Mouse (Mus musculus): Measurements from ENCODE around the gene Cacna2d3. TPM values are rescaled to one million over a fixed set of nuclear protein-coding genes. Genes with fewer than 3 reads are reported as not detected.
A peak's percentile ranks its signal among the peaks of the same experiment; 100 is the strongest.

Cacna2d3 gene
- polyA plus RNA-seq, 1 experiment, result 0.22 TPM

GRCm38 (mm10) chr14:29023246-29023645 is 698.4 kb downstream of the Cacna2d3 start:
- H3K4me3 ChIP-seq (ENCODE audit: insufficient read depth, low read depth, low read length), result no peak overlapping the region
- no peaks in the 10 kb centered on the region for H3K36me3 ChIP-seq (ENCODE audit: control insufficient read depth, insufficient read depth, low read length)
- H3K27me3 ChIP-seq (replicated peaks; ENCODE audit: control insufficient read depth, insufficient read depth, low read length), result no peaks in the 10 kb centered on the region
- H3K4me1 ChIP-seq (ENCODE audit: control insufficient read depth, insufficient read depth, low read length), result no peaks in the 10 kb centered on the region
- WGBS, result 93% methylated on average over 4 of the region's 4 CpGs
- DNase-seq, result no peak
- no peak overlapping the region for H3K27ac ChIP-seq (ENCODE audit: insufficient read depth, low read depth, low read length)
- TF ChIP-seq POLR2A (IDR thresholded peaks at IDR 0.05; ENCODE audit: low read depth, low read length) (no peak), CTCF (conservative IDR thresholded peaks at IDR 0.05; ENCODE audit: insufficient read depth, insufficient read length, low read depth, low read length) (no peak)

DNA sequence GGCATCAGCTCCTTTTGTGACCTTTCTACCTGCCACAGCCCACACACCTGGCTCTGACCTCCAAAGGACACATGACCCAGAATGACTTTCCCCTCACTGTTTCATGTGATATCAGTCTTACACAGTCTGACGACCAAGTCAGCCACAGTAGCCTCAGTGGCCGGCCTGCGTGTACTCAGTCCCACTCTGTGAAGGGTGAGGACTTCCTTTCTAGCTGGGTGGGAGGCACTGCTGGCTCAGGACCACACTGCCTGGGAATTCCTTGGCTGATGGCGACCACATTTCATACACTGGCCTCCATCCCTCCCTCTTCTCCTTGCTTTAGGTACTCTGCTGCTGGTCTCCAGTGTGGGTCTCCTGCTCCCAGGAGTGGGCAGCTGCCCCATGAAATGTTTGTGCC is 700.4 kb downstream of the Cacna2d3 start:
- no peak for DNase-seq
- no peak overlapping the region for H3K27ac ChIP-seq (ENCODE audit: insufficient read depth, low read depth, low read length)
- WGBS, result 78% methylated on average over 4 of the region's 4 CpGs
- TF ChIP-seq CTCF (conservative IDR thresholded peaks at IDR 0.05; ENCODE audit: insufficient read depth, insufficient read length, low read depth, low read length), result no peak
- no peak for TF ChIP-seq POLR2A (IDR thresholded peaks at IDR 0.05; ENCODE audit: low read depth, low read length)
- no peaks in the 10 kb centered on the region for H3K36me3 ChIP-seq (ENCODE audit: control insufficient read depth, insufficient read depth, low read length)
- no peak overlapping the region for H3K4me3 ChIP-seq (ENCODE audit: insufficient read depth, low read depth, low read length)
- H3K4me1 ChIP-seq (ENCODE audit: control insufficient read depth, insufficient read depth, low read length), result no peaks in the 10 kb centered on the region
- H3K27me3 ChIP-seq (replicated peaks; ENCODE audit: control insufficient read depth, insufficient read depth, low read length), result no peaks in the 10 kb centered on the region

- no peak for TF ChIP-seq POLR2A (IDR thresholded peaks at IDR 0.05; ENCODE audit: low read depth, low read length)
- TF ChIP-seq CTCF (conservative IDR thresholded peaks at IDR 0.05; ENCODE audit: insufficient read depth, insufficient read length, low read depth, low read length), result no peak
- H3K27ac ChIP-seq (ENCODE audit: insufficient read depth, low read depth, low read length), result no peak overlapping the region
- DNase-seq, result no peak
- 75% methylated on average over 7 of the region's 7 CpGs for WGBS
- no peaks in the 10 kb centered on the region for H3K27me3 ChIP-seq (replicated peaks; ENCODE audit: control insufficient read depth, insufficient read depth, low read length)
- H3K4me1 ChIP-seq (ENCODE audit: control insufficient read depth, insufficient read depth, low read length), result no peaks in the 10 kb centered on the region
- H3K36me3 ChIP-seq (ENCODE audit: control insufficient read depth, insufficient read depth, low read length), result no peaks in the 10 kb centered on the region
- no peak overlapping the region for H3K4me3 ChIP-seq (ENCODE audit: insufficient read depth, low read depth, low read length)
Measured at GRCm38 (mm10) chr14:29018316-29019000, 703.2 kb downstream of the Cacna2d3 start.

DNA sequence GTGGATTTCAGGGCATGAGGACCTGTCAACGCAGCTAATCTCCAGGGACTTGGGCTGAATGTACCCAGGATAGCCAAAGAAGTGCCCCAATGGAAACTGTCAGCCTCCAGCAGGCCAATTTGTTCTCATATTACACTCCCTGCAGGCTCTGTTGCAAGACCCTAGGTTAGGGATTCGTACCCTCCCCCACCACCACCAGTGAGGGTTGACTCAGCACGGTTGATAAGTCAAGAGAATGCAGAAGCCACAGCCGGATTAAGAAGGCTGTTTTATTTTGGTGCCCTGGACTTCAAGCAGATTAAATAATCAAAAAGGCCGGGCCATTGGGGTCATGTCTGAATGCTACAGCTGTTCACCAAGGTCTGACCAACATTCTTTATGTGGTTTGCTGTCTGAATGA is 703.8 kb downstream of the Cacna2d3 start, which contains the start of gene Lrtm1:
Gene Lrtm1, plus strand, starts transcription at position 326 of the 400 bp plus-strand sequence.
- no peaks in the 10 kb centered on the region for H3K4me1 ChIP-seq (ENCODE audit: control insufficient read depth, insufficient read depth, low read length)
- no peaks in the 10 kb centered on the region for H3K36me3 ChIP-seq (ENCODE audit: control insufficient read depth, insufficient read depth, low read length)
- no peaks in the 10 kb centered on the region for H3K27me3 ChIP-seq (replicated peaks; ENCODE audit: control insufficient read depth, insufficient read depth, low read length)
- TF ChIP-seq POLR2A (IDR thresholded peaks at IDR 0.05; ENCODE audit: low read depth, low read length) (no peak), CTCF (conservative IDR thresholded peaks at IDR 0.05; ENCODE audit: insufficient read depth, insufficient read length, low read depth, low read length) (no peak)
- no peak within 1 kb of the TSS for H3K27ac ChIP-seq (ENCODE audit: insufficient read depth, low read depth, low read length)
- no peak within 1 kb of the TSS for H3K4me3 ChIP-seq (ENCODE audit: insufficient read depth, low read depth, low read length)
- WGBS, result 31% methylated on average over 5 of the region's 5 CpGs
- DNase-seq, result peak; percentile 12

- no peak overlapping the region for H3K27ac ChIP-seq (ENCODE audit: insufficient read depth, low read depth, low read length)
- no peak overlapping the region for H3K4me3 ChIP-seq (ENCODE audit: insufficient read depth, low read depth, low read length)
- TF ChIP-seq CTCF (conservative IDR thresholded peaks at IDR 0.05; ENCODE audit: insufficient read depth, insufficient read length, low read depth, low read length) (no peak), POLR2A (IDR thresholded peaks at IDR 0.05; ENCODE audit: low read depth, low read length) (no peak)
- no peaks in the 10 kb centered on the region for H3K4me1 ChIP-seq (ENCODE audit: control insufficient read depth, insufficient read depth, low read length)
- 40% methylated on average over 5 of the region's 5 CpGs for WGBS
- no peaks in the 10 kb centered on the region for H3K27me3 ChIP-seq (replicated peaks; ENCODE audit: control insufficient read depth, insufficient read depth, low read length)
- DNase-seq, result peak; percentile 82
- no peaks in the 10 kb centered on the region for H3K36me3 ChIP-seq (ENCODE audit: control insufficient read depth, insufficient read depth, low read length)
Measured at GRCm38 (mm10) chr14:29015896-29016295, 705.8 kb downstream of the Cacna2d3 start.

DNA sequence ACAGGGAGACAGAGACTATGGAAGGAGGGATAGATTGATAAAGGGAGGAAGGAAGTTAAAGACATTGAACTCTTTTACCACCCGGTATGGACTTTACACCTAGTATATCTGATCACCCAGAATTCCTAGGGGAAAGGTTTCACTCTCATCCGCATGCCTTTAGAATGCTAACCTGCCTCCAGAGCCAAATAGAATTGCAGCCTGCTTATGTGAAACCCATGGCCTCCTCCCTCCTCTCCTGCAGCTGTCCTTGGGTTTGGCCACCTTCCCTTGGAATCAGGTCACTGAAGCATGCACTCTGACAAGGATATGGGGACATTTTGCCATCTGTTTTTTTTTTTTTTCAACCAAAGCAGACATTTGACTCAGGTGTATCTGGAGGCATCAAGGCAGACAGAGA is 707.0 kb downstream of the Cacna2d3 start:
- TF ChIP-seq POLR2A (IDR thresholded peaks at IDR 0.05; ENCODE audit: low read depth, low read length) (no peak), CTCF (conservative IDR thresholded peaks at IDR 0.05; ENCODE audit: insufficient read depth, insufficient read length, low read depth, low read length) (no peak)
- Histone ChIP-seq H3K27ac (ENCODE audit: insufficient read depth, low read depth, low read length) (no peak overlapping the region), H3K36me3 (ENCODE audit: control insufficient read depth, insufficient read depth, low read length) (no peaks in the 10 kb centered on the region), H3K27me3 (replicated peaks; ENCODE audit: control insufficient read depth, insufficient read depth, low read length) (no peaks in the 10 kb centered on the region), H3K4me1 (ENCODE audit: control insufficient read depth, insufficient read depth, low read length) (no peaks in the 10 kb centered on the region), H3K4me3 (ENCODE audit: insufficient read depth, low read depth, low read length) (no peak overlapping the region)
- peak; percentile 44 for DNase-seq
- WGBS, result 69% methylated on average over 2 of the region's 2 CpGs

DNA sequence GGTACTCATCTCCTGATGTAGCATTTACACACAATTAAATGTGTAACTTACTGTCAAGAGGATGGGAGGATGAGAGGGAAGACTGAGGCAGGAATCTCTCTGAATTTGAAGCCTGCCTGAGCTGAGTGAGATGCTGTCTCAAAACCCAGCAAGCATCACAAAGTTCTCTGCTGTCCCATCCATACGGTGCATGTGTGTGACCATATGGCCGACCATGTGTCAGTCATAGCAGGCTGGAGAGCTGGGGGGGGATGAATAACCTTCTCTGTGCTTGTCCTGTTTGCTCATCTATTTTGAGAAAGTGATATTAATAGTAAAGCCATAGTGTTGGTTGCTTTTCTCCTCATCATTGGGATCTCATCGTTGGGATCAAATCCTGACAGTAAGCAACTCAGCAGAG is 708.5 kb downstream of the Cacna2d3 start:
- Histone ChIP-seq H3K27ac (ENCODE audit: insufficient read depth, low read depth, low read length) (no peak overlapping the region), H3K4me3 (ENCODE audit: insufficient read depth, low read depth, low read length) (no peak overlapping the region), H3K4me1 (ENCODE audit: control insufficient read depth, insufficient read depth, low read length) (no peaks in the 10 kb centered on the region), H3K36me3 (ENCODE audit: control insufficient read depth, insufficient read depth, low read length) (no peaks in the 10 kb centered on the region), H3K27me3 (replicated peaks; ENCODE audit: control insufficient read depth, insufficient read depth, low read length) (no peaks in the 10 kb centered on the region)
- 85% methylated on average over 3 of the region's 3 CpGs for WGBS
- no peak for TF ChIP-seq CTCF (conservative IDR thresholded peaks at IDR 0.05; ENCODE audit: insufficient read depth, insufficient read length, low read depth, low read length)
- no peak for TF ChIP-seq POLR2A (IDR thresholded peaks at IDR 0.05; ENCODE audit: low read depth, low read length)
- DNase-seq, result no peak

Data from kidney, adult 2 months (tissue).